Mouse (Mus musculus) MEL (cell line): ENCODE measurements around the gene Rnd2. TPM values are rescaled to one million over a fixed set of nuclear protein-coding genes. Genes with fewer than 3 reads are reported as not detected.

Experiments used
- DNase-seq: peaks from one replicate; pipeline ENCODE4 v3.0.0; 2011; ENCODE audit warnings: low read depth, low spot score
- H3K27ac ChIP-seq: 2 replicates; pipeline ENCODE4 v1.5.1; 2012; ENCODE audit warnings: low read depth, mild to moderate bottlenecking, control low read depth, low read length, moderate library complexity; ENCODE audit not compliant: control insufficient read depth
- H3K27me3 ChIP-seq, 2 experiments: fragments of 150-350 bp in 1 of 2; sonication (generic) in 1 of 2; 2 replicates each; pipeline ENCODE4 v1.6.1; 2012; ENCODE audit warnings: low read length in 2 of 2, mild to moderate bottlenecking in 2 of 2, improper control_type of control experiment in 1 of 2, moderate library complexity in 1 of 2; ENCODE audit not compliant: insufficient read depth in 2 of 2, control insufficient read depth in 1 of 2
- H3K36me3 ChIP-seq, 2 experiments: 2 replicates each; pipeline ENCODE4 v1.6.1; 2012 to 2014; ENCODE audit warnings: low read length in 2 of 2, improper control_type of control experiment in 1 of 2, inconsistent platforms in 1 of 2, mild to moderate bottlenecking in 1 of 2; ENCODE audit not compliant: insufficient read depth in 2 of 2, control insufficient read depth in 1 of 2
- H3K4me1 ChIP-seq, 2 experiments: fragments of 150-350 bp in 1 of 2; sonication (generic) in 1 of 2; 2 replicates each; pipeline ENCODE4 v1.6.1; 2012; ENCODE audit warnings: low read length in 2 of 2, improper control_type of control experiment in 1 of 2, mild to moderate bottlenecking in 1 of 2; ENCODE audit not compliant: insufficient read depth in 2 of 2, control insufficient read depth in 1 of 2
- H3K4me3 ChIP-seq, 2 experiments: fragments of 150-350 bp in 1 of 2; sonication (generic) in 1 of 2; 2 replicates each; pipeline ENCODE4 v1.5.1; 2012; ENCODE audit warnings: low read depth in 2 of 2, low read length in 2 of 2, mild to moderate bottlenecking in 2 of 2, moderate library complexity in 2 of 2, control low read depth in 1 of 2, improper control_type of control experiment in 1 of 2; ENCODE audit not compliant: control insufficient read depth in 1 of 2, insufficient read depth in 1 of 2
- H3K79me2 ChIP-seq: 2 replicates; pipeline ENCODE4 v1.6.1; 2012; ENCODE audit warnings: mild to moderate bottlenecking, low read length, moderate library complexity; ENCODE audit not compliant: control insufficient read depth, poor library complexity, insufficient read depth
- H3K9ac ChIP-seq: 2 replicates; pipeline ENCODE4 v1.6.1; 2012; ENCODE audit warnings: low read depth, mild to moderate bottlenecking, control low read depth, low read length, moderate library complexity; ENCODE audit not compliant: control insufficient read depth, poor library complexity, severe bottlenecking
- H3K9me3 ChIP-seq: fragments of 150-350 bp; sonication (generic); replicated peaks from 2 replicates; pipeline ENCODE4 v1.6.1; 2012; ENCODE audit warnings: mild to moderate bottlenecking, low read length, improper control_type of control experiment, moderate library complexity; ENCODE audit not compliant: insufficient read depth
- BHLHE40 ChIP-seq: IDR thresholded peaks from 2 replicates; pipeline ENCODE4 v1.6.1; 2012; ENCODE audit warnings: low read depth, mild to moderate bottlenecking, inconsistent platforms, low read length, improper control_type of control experiment, borderline replicate concordance
- CHD2 ChIP-seq: IDR thresholded peaks from 2 replicates; pipeline ENCODE4 v1.6.1; 2011; ENCODE audit warnings: low read length, improper control_type of control experiment
- E2F4 ChIP-seq: IDR thresholded peaks from 2 replicates; pipeline ENCODE4 v1.6.1; 2011; ENCODE audit warnings: low read depth, low read length, improper control_type of control experiment, borderline replicate concordance
- ELF1 ChIP-seq: IDR thresholded peaks from 2 replicates; pipeline ENCODE4 v1.6.1; 2014; ENCODE audit warnings: low read depth, mild to moderate bottlenecking, inconsistent platforms, low read length, improper control_type of control experiment, moderate library complexity
- EP300 ChIP-seq, 2 experiments: IDR thresholded peaks; 2 replicates each; pipeline ENCODE4 v1.6.1; 2011; ENCODE audit warnings: improper control_type of control experiment in 2 of 2, low read length in 2 of 2, low read depth in 1 of 2, mild to moderate bottlenecking in 1 of 2
- GATA1 ChIP-seq: IDR thresholded peaks from 2 replicates; pipeline ENCODE4 v1.6.1; 2011; ENCODE audit warnings: low read depth, low read length, improper control_type of control experiment
- HCFC1 ChIP-seq: IDR thresholded peaks from 2 replicates; pipeline ENCODE4 v1.6.1; 2012; ENCODE audit warnings: low read depth, mild to moderate bottlenecking, inconsistent platforms, low read length, improper control_type of control experiment, moderate library complexity
- JUND ChIP-seq: IDR thresholded peaks from 2 replicates; pipeline ENCODE4 v1.6.1; 2011; ENCODE audit warnings: low read depth, mild to moderate bottlenecking, improper control_type of control experiment, low read length
- KAT2A ChIP-seq: conservative IDR thresholded peaks from 2 replicates; pipeline ENCODE4 v1.6.1; 2012; ENCODE audit warnings: low read depth, low read length, improper control_type of control experiment, inconsistent platforms
- MAFK ChIP-seq: IDR thresholded peaks from 2 replicates; pipeline ENCODE4 v1.6.1; 2011; ENCODE audit warnings: low read depth, mild to moderate bottlenecking, low read length, improper control_type of control experiment, borderline replicate concordance
- NRF1 ChIP-seq: IDR thresholded peaks from 2 replicates; pipeline ENCODE4 v1.6.1; 2014; ENCODE audit warnings: low read depth, mild to moderate bottlenecking, inconsistent platforms, low read length, improper control_type of control experiment, moderate library complexity; ENCODE audit not compliant: poor library complexity, insufficient read depth, severe bottlenecking
- POLR2AphosphoS5 ChIP-seq: IDR thresholded peaks from 2 replicates; pipeline ENCODE4 v1.6.1; 2012; ENCODE audit warnings: low read depth, borderline replicate concordance, mild to moderate bottlenecking, inconsistent platforms, low read length, moderate library complexity, mixed read lengths
- RAD21 ChIP-seq: IDR thresholded peaks from 2 replicates; pipeline ENCODE4 v1.6.1; 2011; ENCODE audit warnings: mild to moderate bottlenecking, low read depth, low read length, improper control_type of control experiment
- TAL1 ChIP-seq: IDR thresholded peaks from 2 replicates; pipeline ENCODE4 v1.6.1; 2012; ENCODE audit warnings: mild to moderate bottlenecking, inconsistent platforms, low read length, moderate library complexity, mixed read lengths
- TBP ChIP-seq: IDR thresholded peaks from 2 replicates; pipeline ENCODE4 v1.8.0; 2011; ENCODE audit warnings: low read depth, low read length, improper control_type of control experiment
- TCF12 ChIP-seq: IDR thresholded peaks from 2 replicates; pipeline ENCODE4 v1.6.1; 2014; ENCODE audit warnings: low read depth, mild to moderate bottlenecking, inconsistent platforms, low read length, improper control_type of control experiment, moderate library complexity
- UBTF ChIP-seq: IDR thresholded peaks from 2 replicates; pipeline ENCODE4 v1.6.1; 2012; ENCODE audit warnings: low read depth, mild to moderate bottlenecking, inconsistent platforms, low read length, improper control_type of control experiment, moderate library complexity, borderline replicate concordance; ENCODE audit not compliant: insufficient read depth
- USF1 ChIP-seq: IDR thresholded peaks from 2 replicates; pipeline ENCODE4 v1.6.1; 2014; ENCODE audit warnings: low read depth, mild to moderate bottlenecking, inconsistent platforms, low read length, improper control_type of control experiment, moderate library complexity
- ZKSCAN1 ChIP-seq: IDR thresholded peaks from 2 replicates; pipeline ENCODE4 v1.6.1; 2012; ENCODE audit warnings: low read depth, mild to moderate bottlenecking, inconsistent platforms, low read length, improper control_type of control experiment, moderate library complexity
- ZNF384 ChIP-seq: IDR thresholded peaks from 2 replicates; pipeline ENCODE4 v1.6.1; 2012; ENCODE audit warnings: low read depth, mild to moderate bottlenecking, inconsistent platforms, low read length, improper control_type of control experiment
- polyA plus RNA-seq, 2 experiments: library from polyadenylated mRNA; stranded (reverse) in 1 of 2; unstranded in 1 of 2; fragments of >175 nt in 1 of 2; fragments of >200 nt in 1 of 2; gene quantifications; 2 replicates each; pipeline versions ENCODE4 v1.2.1 to v1.2.4; 2012; ENCODE audit warnings: low replicate concordance in 2 of 2, low read depth in 1 of 2; ENCODE audit not compliant: insufficient read length in 2 of 2, insufficient read depth in 1 of 2, missing spikeins in 1 of 2
- total RNA-seq: library from RNA; depleted of rRNA; stranded (reverse); fragments of 300-350 nt; gene quantifications from 2 replicates; pipeline ENCODE4 v1.2.3, GENCODE M21; 2012; rRNA removed

Rnd2 gene
- total and polyA plus RNA-seq, 3 experiments, result 4.2 to 18.6 TPM; not detected in 1

DNA sequence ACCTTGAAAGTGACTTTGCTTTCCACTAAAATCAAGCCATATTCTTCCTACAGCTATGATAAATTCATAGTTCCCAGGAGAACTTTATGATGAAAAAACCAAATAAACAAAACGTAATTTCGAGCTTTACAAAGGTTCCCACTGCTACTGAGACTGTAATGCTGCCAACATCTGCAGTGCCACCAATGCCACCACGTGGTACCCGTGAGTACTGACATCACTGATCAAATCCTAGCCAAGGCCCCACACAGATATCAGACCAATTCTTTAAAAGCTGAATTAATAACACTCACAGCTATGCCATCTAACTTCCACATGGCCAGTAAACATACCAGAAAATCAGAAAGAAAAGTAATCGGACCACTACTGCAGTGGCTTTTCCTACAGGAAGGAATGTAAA, 54.1 kb downstream of the Rnd2 start:
- Histone ChIP-seq H3K4me1 (no peaks in the 10 kb centered on the region), H3K9ac (no peak overlapping the region), H3K36me3 (peaks cover 0 to 18% of the 10 kb centered on the region in 2 experiments; a peak in 2 of 4 replicates), H3K4me3 (no peak overlapping the region), H3K27ac (no peak overlapping the region), H3K9me3 (no peaks in the 10 kb centered on the region), H3K27me3 (no peaks in the 10 kb centered on the region), H3K79me2 (no peaks in the 10 kb centered on the region)
- no peak for TF ChIP-seq CHD2
- TF ChIP-seq USF1, result no peak
- TF ChIP-seq TAL1, result no peak
- no peak for TF ChIP-seq GATA1
- TF ChIP-seq TCF12, result no peak
- no peak for TF ChIP-seq EP300 (IDR thresholded peaks at IDR 0.05; ENCODE audit: low read depth in 1 of 2, low read length in 2 of 2)
- no peak for TF ChIP-seq MAFK
- no peak for TF ChIP-seq TBP
- TF ChIP-seq E2F4, result no peak
- TF ChIP-seq ELF1, result no peak
- TF ChIP-seq NRF1, result no peak
- TF ChIP-seq ZKSCAN1, result no peak
- no peak for TF ChIP-seq ZNF384
- TF ChIP-seq POLR2AphosphoS5, result no peak
- no peak for TF ChIP-seq KAT2A
- DNase-seq, result no peak

DNA sequence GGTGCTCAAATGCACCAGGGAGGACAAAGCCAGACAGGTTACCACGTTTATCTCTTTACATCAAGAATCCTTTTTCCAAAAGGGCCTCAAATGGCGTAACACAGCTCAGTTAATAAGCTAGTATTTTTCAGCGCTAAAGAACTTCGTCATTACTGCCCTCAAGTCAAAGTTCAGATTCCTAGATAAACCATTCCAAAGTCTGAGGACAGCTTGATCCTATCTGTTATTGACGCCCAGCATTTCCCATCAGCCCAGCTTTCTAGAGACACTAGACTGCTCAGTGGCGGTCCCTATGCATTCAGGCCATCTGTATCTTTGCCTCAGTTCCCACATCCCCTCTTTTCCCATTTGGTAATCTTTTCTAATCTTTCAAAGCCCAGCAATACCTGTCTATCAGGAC, 54.6 kb downstream of the Rnd2 start:
- TF ChIP-seq BHLHE40, result no peak
- no peak for TF ChIP-seq E2F4
- TF ChIP-seq CHD2, result no peak
- no peak for TF ChIP-seq JUND
- TF ChIP-seq RAD21, result no peak
- no peak for TF ChIP-seq USF1
- TF ChIP-seq NRF1, result no peak
- no peak for TF ChIP-seq HCFC1
- TF ChIP-seq UBTF, result no peak
- DNase-seq, result no peak
- Histone ChIP-seq H3K27me3 (no peaks in the 10 kb centered on the region), H3K27ac (no peak overlapping the region), H3K9me3 (no peaks in the 10 kb centered on the region), H3K4me3 (no peak overlapping the region), H3K9ac (no peak overlapping the region), H3K4me1 (no peaks in the 10 kb centered on the region), H3K79me2 (no peaks in the 10 kb centered on the region), H3K36me3 (peaks cover 0 to 16% of the 10 kb centered on the region in 2 experiments; a peak in 2 of 4 replicates)

Other genes with a start within 250 kb of the Rnd2 start
- 5.0 and 6.3 TPM in 2 replicates for gene Ezh1, start 238.5 kb upstream of the Rnd2 start, total RNA-seq
- 1 to 10 TPM in 1 of 2 experiments, not detected in 1; 8.4 TPM for gene Ezh1, start 238.5 kb upstream of the Rnd2 start, polyA plus RNA-seq
- gene Ramp2, start 219.0 kb upstream of the Rnd2 start, total RNA-seq, result 0.12 TPM in 1 of 2 replicates, not detected in the other
- not detected for gene Ramp2, start 219.0 kb upstream of the Rnd2 start, polyA plus RNA-seq
- gene Vps25, start 211.3 kb upstream of the Rnd2 start, total RNA-seq, result 68.4 and 75.5 TPM in 2 replicates
- 100 to 1,000 TPM in 1 of 2 experiments, not detected in 1; 107 TPM for gene Vps25, start 211.3 kb upstream of the Rnd2 start, polyA plus RNA-seq
- 0.72 and 0.92 TPM in 2 replicates for gene Wnk4, start 204.4 kb upstream of the Rnd2 start, total RNA-seq
- 1 to 10 TPM in 1 of 2 experiments, not detected in 1; 3.4 TPM for gene Wnk4, start 204.4 kb upstream of the Rnd2 start, polyA plus RNA-seq
- gene Cntd1, start 186.0 kb upstream of the Rnd2 start, total RNA-seq, result 2.4 TPM in 2 replicates
- under 1 TPM in 1 of 2 experiments, not detected in 1; 0.84 TPM for gene Cntd1, start 186.0 kb upstream of the Rnd2 start, polyA plus RNA-seq
- gene Coa3, start 185.9 kb upstream of the Rnd2 start, total RNA-seq, result 294 and 325 TPM in 2 replicates
- gene Coa3, start 185.9 kb upstream of the Rnd2 start, polyA plus RNA-seq, result 100 to 1,000 TPM in 1 of 2 experiments, not detected in 1; 120 TPM
- 167 and 181 TPM in 2 replicates for gene Becn1, start 162.7 kb upstream of the Rnd2 start, total RNA-seq
- gene Becn1, start 162.7 kb upstream of the Rnd2 start, polyA plus RNA-seq, result 100 to 1,000 TPM in 1 of 2 experiments, not detected in 1; 122 TPM
- gene Psme3, start 148.8 kb upstream of the Rnd2 start, total RNA-seq, result 129 and 139 TPM in 2 replicates
- gene Psme3, start 148.8 kb upstream of the Rnd2 start, polyA plus RNA-seq, result 100 to 1,000 TPM; 369 to 446 TPM
- 9.1 and 12.1 TPM in 2 replicates for gene Aoc2, start 139.9 kb upstream of the Rnd2 start, total RNA-seq
- gene Aoc2, start 139.9 kb upstream of the Rnd2 start, polyA plus RNA-seq, result 10 to 100 TPM in 1 of 2 experiments, not detected in 1; 21.1 TPM
- gene Aoc3, start 134.4 kb upstream of the Rnd2 start, total RNA-seq, result 0.62 and 0.69 TPM in 2 replicates
- gene Aoc3, start 134.4 kb upstream of the Rnd2 start, polyA plus RNA-seq, result 1 to 10 TPM in 1 of 2 experiments, not detected in 1; 2.2 TPM
- gene G6pc, start 97.4 kb upstream of the Rnd2 start, total RNA-seq, result not detected in 2 replicates
- not detected for gene G6pc, start 97.4 kb upstream of the Rnd2 start, polyA plus RNA-seq
- 133 TPM in 2 replicates for gene Aarsd1, start 47.4 kb upstream of the Rnd2 start, total RNA-seq
- 100 to 1,000 TPM in 1 of 2 experiments, 10 to 100 TPM in 1; 80.5 to 371 TPM for gene Aarsd1, start 47.4 kb upstream of the Rnd2 start, polyA plus RNA-seq
- gene Gm27029, start 40.2 kb upstream of the Rnd2 start, total RNA-seq, result 6.8 and 7.4 TPM in 2 replicates
- gene Gm27029, start 40.2 kb upstream of the Rnd2 start, polyA plus RNA-seq, result 1 to 10 TPM in 1 of 2 experiments, not detected in 1; 4.2 TPM
- gene Rundc1, start 39.9 kb upstream of the Rnd2 start, total RNA-seq, result 8.5 and 9.2 TPM in 2 replicates
- 10 to 100 TPM in 1 of 2 experiments, not detected in 1; 13.1 TPM for gene Rundc1, start 39.9 kb upstream of the Rnd2 start, polyA plus RNA-seq
- 1.4 and 1.6 TPM in 2 replicates for gene Ptges3l, start 39.7 kb upstream of the Rnd2 start, total RNA-seq
- gene Ptges3l, start 39.7 kb upstream of the Rnd2 start, polyA plus RNA-seq, result 1 to 10 TPM in 1 of 2 experiments, not detected in 1; 2.3 TPM
- 2,405 and 2,621 TPM in 2 replicates for gene Rpl27, start 22.7 kb upstream of the Rnd2 start, total RNA-seq
- 100 to 1,000 TPM in 1 of 2 experiments, not detected in 1; 595 TPM for gene Rpl27, start 22.7 kb upstream of the Rnd2 start, polyA plus RNA-seq
- gene Ifi35, start 16.6 kb upstream of the Rnd2 start, total RNA-seq, result 37.5 and 64.4 TPM in 2 replicates
- gene Ifi35, start 16.6 kb upstream of the Rnd2 start, polyA plus RNA-seq, result 100 to 1,000 TPM in 1 of 2 experiments, 10 to 100 TPM in 1; 35.5 to 146 TPM
- gene Vat1, start 1.2 kb downstream of the Rnd2 start, total RNA-seq, result 43.9 and 49.5 TPM in 2 replicates
- 100 to 1,000 TPM in 1 of 2 experiments, not detected in 1; 125 TPM for gene Vat1, start 1.2 kb downstream of the Rnd2 start, polyA plus RNA-seq
- gene Brca1, start 87.0 kb downstream of the Rnd2 start, total RNA-seq, result 35.3 and 37.1 TPM in 2 replicates
- gene Brca1, start 87.0 kb downstream of the Rnd2 start, polyA plus RNA-seq, result 1,000 to 10,000 TPM in 1 of 2 experiments, 10 to 100 TPM in 1; 25.7 to 1,155 TPM
- gene Nbr1, start 87.2 kb downstream of the Rnd2 start, total RNA-seq, result 38.6 and 39.4 TPM in 2 replicates
- gene Nbr1, start 87.2 kb downstream of the Rnd2 start, polyA plus RNA-seq, result 10 to 100 TPM in 1 of 2 experiments, not detected in 1; 52.3 TPM
- gene Tmem106a, start 117.2 kb downstream of the Rnd2 start, total RNA-seq, result 0.23 and 0.36 TPM in 2 replicates
- under 1 TPM in 1 of 2 experiments, not detected in 1; 0.81 TPM for gene Tmem106a, start 117.2 kb downstream of the Rnd2 start, polyA plus RNA-seq
- gene Gm11634, start 134.3 kb downstream of the Rnd2 start, total RNA-seq, result not detected in 2 replicates
- gene Gm11634, start 134.3 kb downstream of the Rnd2 start, polyA plus RNA-seq, result not detected
- gene Rdm1, start 162.2 kb downstream of the Rnd2 start, total RNA-seq, result 6.5 and 6.7 TPM in 2 replicates
- 1 to 10 TPM in 1 of 2 experiments, not detected in 1; 6.8 TPM for gene Rdm1, start 162.2 kb downstream of the Rnd2 start, polyA plus RNA-seq
- gene Arl4d, start 200.5 kb downstream of the Rnd2 start, total RNA-seq, result 0.23 and 0.33 TPM in 2 replicates
- under 1 TPM in 1 of 2 experiments, not detected in 1; 0.17 TPM for gene Arl4d, start 200.5 kb downstream of the Rnd2 start, polyA plus RNA-seq